In genomic region chr2:156901344-156901743, GRCm38 (mm10) we compare ENCODE assay signal across 33 mouse cellular contexts. TPM values are rescaled to one million over a fixed set of nuclear protein-coding genes. Genes with fewer than 3 reads are reported as not detected.
"Had no signal": no experiment of that assay in that cellular context is flagged by ENCODE, and none has a peak within 500 bp of the region (broad histone marks: within the 10 kb centered on the region; RNA-seq: fewer than 3 reads in every experiment).

No protein-coding gene starts in this region.

- DNase-seq: left cerebral cortex, postnatal 4 days; liver; liver, embryonic 13.5 days; liver, postnatal 0 days; lung, adult 18-20 months; lung, adult 2 months; lung, embryonic 14.5 days; lung, postnatal 10 days; lung, postnatal 14 days; lung, postnatal 36 days; lung, postnatal 4 days; midbrain, embryonic 14.5 days had no signal

- H3K27ac ChIP-seq: limb, embryonic 10.5 days; limb, embryonic 12.5 days; limb, embryonic 13.5 days; limb, embryonic 15.5 days; liver, embryonic 12.5 days; liver, embryonic 13.5 days; liver, embryonic 14.5 days; liver, embryonic 15.5 days; lung, embryonic 15.5 days; macrophage; midbrain, embryonic 10.5 days; midbrain, embryonic 12.5 days; midbrain, embryonic 13.5 days; midbrain, embryonic 15.5 days; neural tube, embryonic 12.5 days had no signal

- ATAC-seq: liver, embryonic 12.5 days; liver, postnatal 0 days; lung, postnatal 0 days; midbrain, embryonic 13.5 days; midbrain, embryonic 15.5 days had no signal

- H3K9me3 ChIP-seq: limb, embryonic 10.5 days; limb, embryonic 12.5 days; limb, embryonic 13.5 days; limb, embryonic 15.5 days; liver, embryonic 12.5 days; liver, embryonic 13.5 days; liver, embryonic 15.5 days; lung, embryonic 15.5 days; megakaryocyte, embryonic 14.5 days; midbrain, embryonic 10.5 days; midbrain, embryonic 12.5 days; midbrain, embryonic 13.5 days; midbrain, embryonic 15.5 days; neural tube, embryonic 12.5 days had no signal

- H3K4me2 ChIP-seq: limb, embryonic 12.5 days; limb, embryonic 13.5 days; limb, embryonic 15.5 days; liver, embryonic 11.5 days; liver, embryonic 12.5 days; liver, embryonic 13.5 days; liver, embryonic 15.5 days; lung, embryonic 14.5 days; lung, embryonic 15.5 days; midbrain, embryonic 11.5 days; midbrain, embryonic 12.5 days; midbrain, embryonic 13.5 days; midbrain, embryonic 15.5 days; neural tube, embryonic 12.5 days had no signal

- H3K4me1 ChIP-seq: limb, embryonic 13.5 days; limb, embryonic 15.5 days; midbrain, embryonic 12.5 days; midbrain, embryonic 13.5 days; midbrain, embryonic 15.5 days; neural tube, embryonic 12.5 days had no signal

- H3K4me3 ChIP-seq: limb, embryonic 10.5 days; limb, embryonic 12.5 days; limb, embryonic 13.5 days; limb, embryonic 15.5 days; liver, embryonic 12.5 days; liver, embryonic 13.5 days; liver, embryonic 15.5 days; lung, embryonic 15.5 days; megakaryocyte, embryonic 14.5 days; midbrain, embryonic 10.5 days; midbrain, embryonic 12.5 days; midbrain, embryonic 13.5 days; midbrain, embryonic 15.5 days; myocyte; neural tube, embryonic 12.5 days had no signal

- H3K36me3 ChIP-seq: limb, embryonic 10.5 days; limb, embryonic 12.5 days; limb, embryonic 13.5 days; limb, embryonic 15.5 days; liver, embryonic 12.5 days; liver, embryonic 13.5 days; liver, embryonic 15.5 days; lung, embryonic 15.5 days; midbrain, embryonic 10.5 days; midbrain, embryonic 12.5 days; midbrain, embryonic 13.5 days; midbrain, embryonic 15.5 days; neural tube, embryonic 12.5 days had no signal

- H3K27me3 ChIP-seq: limb, embryonic 13.5 days; limb, embryonic 15.5 days; liver, embryonic 12.5 days; liver, embryonic 13.5 days; liver, embryonic 15.5 days; lung, embryonic 15.5 days; midbrain, embryonic 12.5 days; midbrain, embryonic 13.5 days; midbrain, embryonic 15.5 days; neural tube, embryonic 12.5 days had no signal

- H3K9ac ChIP-seq: limb, embryonic 12.5 days; limb, embryonic 13.5 days; limb, embryonic 15.5 days; liver, embryonic 12.5 days; liver, embryonic 13.5 days; liver, embryonic 14.5 days; liver, embryonic 15.5 days; liver, postnatal 0 days; lung, embryonic 14.5 days; lung, embryonic 15.5 days; midbrain, embryonic 12.5 days; midbrain, embryonic 13.5 days; midbrain, embryonic 15.5 days; neural tube, embryonic 12.5 days had no signal

RNA-seq across cellular contexts. Expression of gene Sla2, which starts 14.4 kb away (rescaled TPM):
- total RNA-seq: left cerebral cortex, postnatal 10 days; midbrain, postnatal 0 days had no signal
- polyA plus RNA-seq: midbrain, postnatal 0 days had no signal
